Mouse (Mus musculus) spleen, adult 2 months (tissue): ENCODE measurements at regions not wholly inside any gene's neighbourhood (a gene's known extent, or its start where the extent isn't known, plus 50 kb on each side); places are given as distances from the start of the nearest gene placed in this dataset.

ENCODE experiments used
- DNase-seq, 2 experiments: peaks; one replicate each; pipeline versions ENCODE4 v3.0.0 to v3.0.0-alpha.2; 2012 to 2021; ENCODE audit warnings: low spot score in 2 of 2, low read depth in 1 of 2
- H3K27ac ChIP-seq: fragments of 200-500 bp; 2 replicates; pipeline ENCODE4 v1.5.1; 2012; ENCODE audit warnings: low read length, inconsistent platforms; ENCODE audit not compliant: insufficient read depth
- H3K27me3 ChIP-seq: fragments of 200-500 bp; 2 replicates; pipeline ENCODE4 v1.6.1; 2012; ENCODE audit warnings: mild to moderate bottlenecking, moderate library complexity, low read length, inconsistent platforms; ENCODE audit not compliant: control insufficient read depth, insufficient read depth
- H3K36me3 ChIP-seq: fragments of 200-500 bp; 2 replicates; pipeline ENCODE4 v1.6.1; 2012; ENCODE audit warnings: mild to moderate bottlenecking, low read length, inconsistent platforms; ENCODE audit not compliant: control insufficient read depth, insufficient read depth
- H3K4me1 ChIP-seq: fragments of 200-500 bp; 2 replicates; pipeline ENCODE4 v1.6.1; 2011; ENCODE audit warnings: inconsistent platforms; ENCODE audit not compliant: control insufficient read depth, insufficient read depth, insufficient read length
- H3K4me3 ChIP-seq: fragments of 200-500 bp; 2 replicates; pipeline ENCODE4 v1.5.1; 2011; ENCODE audit warnings: mild to moderate bottlenecking, inconsistent platforms; ENCODE audit not compliant: insufficient read depth, insufficient read length; ENCODE audit errors: extremely low read depth
- CTCF ChIP-seq: fragments of 200-500 bp; IDR thresholded peaks from 2 replicates; pipeline ENCODE4 v1.5.1; 2011; ENCODE audit warnings: mild to moderate bottlenecking, inconsistent platforms; ENCODE audit not compliant: insufficient read depth, insufficient read length, insufficient replicate concordance; ENCODE audit errors: extremely low read depth
- POLR2A ChIP-seq: fragments of 200-500 bp; IDR thresholded peaks from 2 replicates; pipeline ENCODE4 v1.6.1; 2011; ENCODE audit warnings: low read depth, low read length, inconsistent platforms
- WGBS: fragments of 180-500 bp; shearing (Covaris S2); methylation state at CpG from one replicate; pipeline ENCODE4 v1.1.7; 2018; 5-methylcytosine and 5-hydroxymethylcytosine counted together

- no peak overlapping the region for H3K27ac ChIP-seq
- no peaks in the 10 kb centered on the region for H3K27me3 ChIP-seq
- H3K4me1 ChIP-seq, result peaks cover 2% of the 10 kb centered on the region; the same call in 1 of the 2 replicates
- H3K4me3 ChIP-seq, result no peak overlapping the region
- H3K36me3 ChIP-seq, result no peaks in the 10 kb centered on the region
- DNase-seq, result no peak
- 20% methylated on average over 5 of the region's 5 CpGs for WGBS
- TF ChIP-seq POLR2A (no peak), CTCF (no peak)
These were observed 315.1 kb upstream of the Adgrl2 start for GRCm38 (mm10) chr3:149305440-149305839.

DNA sequence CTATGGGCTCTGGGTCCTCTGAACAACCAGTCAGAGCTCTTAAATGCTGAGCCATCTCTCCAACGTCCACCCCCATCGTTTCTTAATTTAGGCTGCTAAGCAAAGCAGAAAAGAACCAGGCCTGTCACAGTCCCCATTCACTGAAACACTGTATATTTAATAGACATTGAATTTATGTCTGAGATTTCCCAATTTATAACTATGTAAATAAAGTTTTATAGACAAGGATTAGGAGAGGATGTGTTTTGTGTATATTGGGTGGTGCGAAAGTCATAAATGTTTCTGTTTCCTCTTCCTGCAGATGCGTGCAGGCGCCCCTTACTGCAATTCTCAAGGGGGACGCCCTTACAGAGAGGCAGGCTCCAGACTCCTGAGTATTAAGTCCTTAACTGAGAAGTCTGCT, 314.7 kb upstream of the Adgrl2 start:
- H3K4me1 ChIP-seq, result peaks cover 2% of the 10 kb centered on the region; the same call in 1 of the 2 replicates
- WGBS, result 34% methylated on average over 6 of the region's 6 CpGs
- no peak for DNase-seq
- no peak overlapping the region for H3K27ac ChIP-seq
- no peak for TF ChIP-seq CTCF
- TF ChIP-seq POLR2A, result no peak
- H3K4me3 ChIP-seq, result no peak overlapping the region
- no peaks in the 10 kb centered on the region for H3K36me3 ChIP-seq
- H3K27me3 ChIP-seq, result no peaks in the 10 kb centered on the region

DNA sequence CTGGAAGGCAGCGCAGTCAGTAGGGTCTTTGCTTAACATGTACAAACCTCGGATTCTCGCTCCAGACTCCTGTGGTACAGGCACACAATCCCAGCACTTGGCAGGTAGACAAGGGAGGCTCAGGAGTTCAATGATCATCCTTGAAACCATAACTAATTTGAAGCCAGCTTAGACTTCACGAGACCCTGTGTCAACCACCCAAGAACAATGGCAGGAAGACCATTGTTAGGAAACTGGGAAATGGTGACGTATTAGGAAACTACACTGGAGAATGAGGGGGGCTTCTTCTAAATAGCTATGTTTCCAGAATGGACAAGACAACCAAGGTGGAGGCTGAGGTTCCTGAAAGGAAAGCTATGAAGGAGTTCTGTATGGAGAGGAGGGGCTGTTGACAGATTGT, 313.1 kb upstream of the Adgrl2 start:
- no peak for DNase-seq
- H3K4me3 ChIP-seq, result no peak overlapping the region
- TF ChIP-seq POLR2A, result no peak
- no peak for TF ChIP-seq CTCF
- no peaks in the 10 kb centered on the region for H3K36me3 ChIP-seq
- no peaks in the 10 kb centered on the region for H3K27me3 ChIP-seq
- 93% methylated on average over 5 of the region's 5 CpGs for WGBS
- H3K4me1 ChIP-seq, result peaks cover 2% of the 10 kb centered on the region; the same call in 1 of the 2 replicates
- H3K27ac ChIP-seq, result no peak overlapping the region

- TF ChIP-seq CTCF, result no peak
- H3K36me3 ChIP-seq, result no peaks in the 10 kb centered on the region
- H3K4me1 ChIP-seq, result no peaks in the 10 kb centered on the region; the same call in 1 of the 2 replicates
- no peaks in the 10 kb centered on the region for H3K27me3 ChIP-seq
- no peak for DNase-seq
- H3K4me3 ChIP-seq, result no peak overlapping the region
- 86% methylated on average over 4 of the region's 4 CpGs for WGBS
- H3K27ac ChIP-seq, result no peak overlapping the region
These were observed 309.6 kb upstream of the Adgrl2 start for GRCm38 (mm10) chr3:149300002-149300401.

DNA sequence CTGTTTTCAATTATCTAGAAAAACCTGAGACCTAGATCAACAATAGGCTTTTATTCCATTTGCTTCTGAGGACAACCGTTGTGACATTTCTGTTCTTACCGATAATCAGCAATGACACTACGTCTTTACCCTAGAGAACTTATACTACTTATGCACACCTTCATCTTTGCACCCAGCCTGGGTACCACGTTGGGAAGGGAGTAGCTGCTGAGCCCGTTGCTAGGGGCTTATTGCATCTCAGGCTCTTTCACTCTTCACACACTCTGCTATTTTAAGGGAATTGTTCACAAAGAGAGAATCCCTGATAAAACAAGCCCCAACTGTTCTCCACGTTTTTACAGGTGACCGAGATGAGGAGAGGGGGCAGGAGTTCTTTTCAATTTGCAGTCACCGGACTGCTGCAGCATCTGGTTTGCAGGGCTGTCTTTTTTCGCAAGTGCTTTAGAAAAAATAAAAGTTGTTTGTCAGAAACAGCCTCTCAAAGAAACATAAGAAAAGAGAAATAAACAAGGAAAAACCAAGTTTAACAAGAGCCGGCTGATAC, 306.1 kb upstream of the Adgrl2 start:
- Histone ChIP-seq H3K36me3 (no peaks in the 10 kb centered on the region), H3K27me3 (no peaks in the 10 kb centered on the region), H3K4me1 (no peaks in the 10 kb centered on the region), H3K27ac (no peak overlapping the region), H3K4me3 (no peak overlapping the region)
- TF ChIP-seq CTCF (no peak), POLR2A (no peak)
- WGBS, result 92% methylated on average over 10 of the region's 10 CpGs
- no peak for DNase-seq

GRCm38 (mm10) chr3:149295942-149296341, 305.6 kb upstream of the Adgrl2 start:
- Histone ChIP-seq H3K27ac (no peak overlapping the region), H3K36me3 (no peaks in the 10 kb centered on the region), H3K4me3 (no peak overlapping the region), H3K4me1 (no peaks in the 10 kb centered on the region), H3K27me3 (no peaks in the 10 kb centered on the region)
- 55% methylated on average over 6 of the region's 7 CpGs for WGBS
- TF ChIP-seq POLR2A (no peak), CTCF (no peak)
- DNase-seq, result no peak

GRCm38 (mm10) chr3:149295257-149295831, 305.0 kb upstream of the Adgrl2 start:
- no peaks in the 10 kb centered on the region for H3K4me1 ChIP-seq
- no peak for TF ChIP-seq POLR2A
- TF ChIP-seq CTCF, result no peak
- H3K27me3 ChIP-seq, result no peaks in the 10 kb centered on the region
- H3K4me3 ChIP-seq, result no peak overlapping the region
- no peak for DNase-seq
- 94% methylated on average over 10 of the region's 10 CpGs for WGBS
- no peak overlapping the region for H3K27ac ChIP-seq
- no peaks in the 10 kb centered on the region for H3K36me3 ChIP-seq
